8 mouse cellular contexts compared by ENCODE assay signal in genomic region chr9:119937005-119937773, GRCm38 (mm10). TPM values are rescaled to one million over a fixed set of nuclear protein-coding genes. Genes with fewer than 3 reads are reported as not detected.
A peak's percentile ranks its signal among the peaks of the same experiment; 100 is the strongest.
DNase-seq lines count a peak whose midpoint lies in the region; ATAC-seq lines count a peak whose summit lies in the region.

Gene Gorasp1 (minus strand): TSS chr9:119937565.
Gene Ttc21a (plus strand): TSS chr9:119937606.

- DNase-seq in c-Kit-negative CD71-positive TER-119-positive erythroid progenitor cells, embryonic 14.5 days (ENCODE audit: low read depth, low spot score): peak; percentile 72
- DNase-seq in fibroblast of lung, adult 2 months (ENCODE audit: low read depth): peak; percentile 82
- peak; percentile 97 for DNase-seq in kidney, postnatal 14 days
- peak; percentile 85 for DNase-seq in liver, embryonic 13.5 days
- peak; percentile 95 for DNase-seq in neural tube, embryonic 10.5 days (ENCODE audit: extremely low spot score, low spot score)

- H3K9me3 ChIP-seq in heart, embryonic 14.5 days (ENCODE audit: control insufficient read depth, low read length): no peaks in the 10 kb centered on the region
- H3K9me3 ChIP-seq in liver, embryonic 13.5 days (replicated peaks): no peaks in the 10 kb centered on the region
- no peaks in the 10 kb centered on the region for H3K9me3 ChIP-seq in stomach, embryonic 16.5 days (replicated peaks; ENCODE audit: control insufficient read depth, low read length)

- peak within 1 kb of the TSS; percentile 91 for H3K4me2 ChIP-seq in heart, embryonic 14.5 days (ENCODE audit: low read length)
- H3K4me2 ChIP-seq in liver, embryonic 13.5 days: peak within 1 kb of the TSS; percentile 87
- H3K4me2 ChIP-seq in stomach, embryonic 16.5 days (ENCODE audit: low read depth, low read length): peak within 1 kb of the TSS; percentile 80

- H3K4me1 ChIP-seq in heart, embryonic 14.5 days (ENCODE audit: control insufficient read depth in 2 of 2, insufficient read depth in 2 of 2, low read length in 2 of 2): peaks cover 8 to 11% of the 10 kb centered on the region in 2 experiments
- peaks cover 43% of the 10 kb centered on the region for H3K4me1 ChIP-seq in liver, embryonic 13.5 days (replicated peaks)
- peaks cover 11% of the 10 kb centered on the region; the same call in 1 of the 2 replicates for H3K4me1 ChIP-seq in stomach, embryonic 16.5 days (ENCODE audit: control insufficient read depth, insufficient read depth, low read length)

- H3K4me3 ChIP-seq in heart, embryonic 14.5 days (ENCODE audit: control insufficient read depth in 1 of 2, insufficient read depth in 1 of 2, low read depth in 1 of 2, low read length in 2 of 2): peak within 1 kb of the TSS; percentile 75 to 79
- peak within 1 kb of the TSS; percentile 77 for H3K4me3 ChIP-seq in liver, embryonic 13.5 days (replicated peaks)
- peak within 1 kb of the TSS; percentile 84 for H3K4me3 ChIP-seq in stomach, embryonic 16.5 days (replicated peaks; ENCODE audit: low read length)

- peaks cover 4% of the 10 kb centered on the region; the same call in 1 of the 2 replicates for H3K36me3 ChIP-seq in heart, embryonic 14.5 days (ENCODE audit: control insufficient read depth, insufficient read depth, low read length)
- peaks cover 15% of the 10 kb centered on the region for H3K36me3 ChIP-seq in liver, embryonic 13.5 days
- H3K36me3 ChIP-seq in stomach, embryonic 16.5 days (ENCODE audit: control insufficient read depth, insufficient read depth, low read length): no peaks in the 10 kb centered on the region

- peak within 1 kb of the TSS; percentile 66 to 74 for H3K27ac ChIP-seq in heart, embryonic 14.5 days (replicated peaks in 1 of 2; ENCODE audit: control insufficient read depth in 1 of 2, insufficient read depth in 1 of 2, low read depth in 2 of 2, low read length in 2 of 2)
- H3K27ac ChIP-seq in liver, embryonic 13.5 days: peak within 1 kb of the TSS; percentile 74
- H3K27ac ChIP-seq in stomach, embryonic 16.5 days (ENCODE audit: low read length): peak within 1 kb of the TSS; percentile 82

- H3K9ac ChIP-seq in heart, embryonic 14.5 days (ENCODE audit: low read length): peak within 1 kb of the TSS; percentile 88
- peak within 1 kb of the TSS; percentile 79 for H3K9ac ChIP-seq in liver, embryonic 13.5 days
- H3K9ac ChIP-seq in stomach, embryonic 16.5 days (ENCODE audit: low read length): peak within 1 kb of the TSS; percentile 96

- peak; percentile 98 for ATAC-seq in CD4-positive, CD25-positive, alpha-beta regulatory T cell, adult 4 months
- ATAC-seq in heart, embryonic 14.5 days (ENCODE audit: insufficient number of reproducible peaks, insufficient read depth, low FRiP score, low read depth): peak; percentile 92
- ATAC-seq in liver, embryonic 13.5 days (ENCODE audit: low read depth): peak; percentile 90
- ATAC-seq in stomach, embryonic 16.5 days (ENCODE audit: insufficient read depth, low FRiP score): peak; percentile 94

- WGBS in heart, embryonic 14.5 days: 2% methylated on average over 40 of the region's 40 CpGs
- WGBS in liver, embryonic 13.5 days (ENCODE audit: insufficient replicate concordance): 4% methylated on average over 40 of the region's 40 CpGs
- 4% methylated on average over 40 of the region's 40 CpGs for WGBS in stomach, embryonic 16.5 days

- H3K27me3 ChIP-seq in heart, embryonic 14.5 days (ENCODE audit: control insufficient read depth, insufficient read depth, low read length): no peaks in the 10 kb centered on the region
- H3K27me3 ChIP-seq in liver, embryonic 13.5 days: no peaks in the 10 kb centered on the region; the same call in 1 of the 2 replicates
- no peaks in the 10 kb centered on the region for H3K27me3 ChIP-seq in stomach, embryonic 16.5 days (ENCODE audit: control insufficient read depth, insufficient read depth, low read length)

RNA-seq across cellular contexts. Expression of gene Gorasp1, which starts in this region (rescaled TPM):
- polyA plus RNA-seq in CD4-positive, CD25-positive, alpha-beta regulatory T cell, adult 4 months (2017; shearing (Covaris generic)): 1 to 10 TPM; 3.6 to 7.5 TPM
- 19.5 and 23.2 TPM in 2 replicates for polyA plus RNA-seq in heart, embryonic 14.5 days (2014; fragmentation: Nextera tagmentation; extraction: Ambion mirVana)
- 10.4 and 12.6 TPM in 2 replicates for polyA plus RNA-seq in liver, embryonic 13.5 days (2015; fragmentation: Nextera tagmentation; extraction: Ambion mirVana)
- 31.6 and 39.0 TPM in 2 replicates for polyA plus RNA-seq in stomach, embryonic 16.5 days (2015; fragmentation: Nextera tagmentation; extraction: Ambion mirVana)

RNA-seq across cellular contexts. Expression of gene Ttc21a, which starts in this region (rescaled TPM):
- under 1 TPM in 1 of 2 experiments, not detected in 1; 0.15 TPM for polyA plus RNA-seq in CD4-positive, CD25-positive, alpha-beta regulatory T cell, adult 4 months (2017; shearing (Covaris generic))
- polyA plus RNA-seq in heart, embryonic 14.5 days (2014; fragmentation: Nextera tagmentation; extraction: Ambion mirVana): 0.07 and 0.49 TPM in 2 replicates
- 0.08 and 0.09 TPM in 2 replicates for polyA plus RNA-seq in liver, embryonic 13.5 days (2015; fragmentation: Nextera tagmentation; extraction: Ambion mirVana)
- polyA plus RNA-seq in stomach, embryonic 16.5 days (2015; fragmentation: Nextera tagmentation; extraction: Ambion mirVana): 0.04 and 0.15 TPM in 2 replicates

Comparison
In these comparisons a context has a peak if more than half of its experiments do, and no peak if none do; other contexts are left out.
1. Peak in every context shown above with its lines: DNase-seq, ATAC-seq, H3K4me3 ChIP-seq and H3K27ac ChIP-seq.